Mouse (Mus musculus) layer of hippocampus, postnatal 14 days (tissue): ENCODE results near the gene Slc13a1. TPM values are rescaled to one million over a fixed set of nuclear protein-coding genes. Genes with fewer than 3 reads are reported as not detected.

Source experiments
- DNase-seq, 2 experiments: peaks; one replicate each; pipeline ENCODE4 v3.0.0; 2021 to 2022; ENCODE audit warnings: low spot score in 2 of 2, mixed read lengths in 1 of 2
- microRNA-seq, 2 experiments: library from miRNA; unstranded; fragments of <30 nt; microRNA quantifications; one replicate each; pipeline ENCODE4 v1.2.0; 2021
- total RNA-seq, 2 experiments: library from RNA; stranded (reverse); gene quantifications; 2 replicates each; pipeline ENCODE4 v1.2.3; 2021

The Slc13a1 gene
- total RNA-seq, 2 experiments from 2014 or later = 0.21 to 0.38 TPM

GRCm38 (mm10) chr6:24097400-24097799 lies 70.5 kb downstream of the Slc13a1 start:
- no peak for DNase-seq

- DNase-seq = no peak
Observed at GRCm38 (mm10) chr6:24076089-24076488, 91.8 kb downstream of the Slc13a1 start.

DNA sequence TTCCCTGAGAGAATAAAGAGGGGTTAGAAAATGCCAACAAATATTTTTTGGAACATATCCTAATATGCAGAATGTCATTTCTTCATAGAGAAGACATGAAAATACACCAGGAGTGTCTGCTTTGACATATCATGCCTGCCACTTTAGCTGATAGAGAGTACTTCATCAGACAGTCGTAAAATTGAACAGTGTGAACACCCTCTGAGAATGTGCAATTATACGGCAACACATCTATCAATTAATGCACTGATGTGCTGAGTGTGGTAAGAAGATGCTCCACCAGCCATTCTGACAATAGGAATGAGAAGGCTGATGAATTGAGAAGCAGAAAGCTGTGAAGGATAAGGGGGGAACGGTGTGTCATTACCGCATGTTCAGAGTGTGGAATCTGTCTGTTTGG lies 95.1 kb downstream of the Slc13a1 start:
- no peak for DNase-seq

- DNase-seq = no peak
Observed at GRCm38 (mm10) chr6:24059754-24060153, 108.1 kb downstream of the Slc13a1 start.

DNA sequence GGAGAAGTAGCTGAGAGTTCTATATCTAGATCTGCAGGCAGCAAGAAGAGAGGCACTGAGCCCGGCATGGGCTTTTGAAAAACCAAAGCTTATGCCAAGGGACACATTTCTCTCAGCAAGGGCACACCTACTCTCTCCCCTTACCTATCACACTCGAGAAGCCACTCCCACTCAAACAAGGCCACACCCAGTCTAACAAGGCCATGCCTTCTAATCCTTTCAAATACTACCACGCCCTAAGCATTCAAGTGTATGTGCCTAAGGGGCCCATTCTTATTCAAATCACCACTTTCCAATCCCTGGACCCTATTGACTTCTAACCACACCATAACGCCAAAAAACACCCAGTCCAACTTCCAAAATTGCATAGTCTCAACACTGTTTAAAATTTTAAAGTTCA lies 112.8 kb downstream of the Slc13a1 start:
- no peak for DNase-seq

DNA sequence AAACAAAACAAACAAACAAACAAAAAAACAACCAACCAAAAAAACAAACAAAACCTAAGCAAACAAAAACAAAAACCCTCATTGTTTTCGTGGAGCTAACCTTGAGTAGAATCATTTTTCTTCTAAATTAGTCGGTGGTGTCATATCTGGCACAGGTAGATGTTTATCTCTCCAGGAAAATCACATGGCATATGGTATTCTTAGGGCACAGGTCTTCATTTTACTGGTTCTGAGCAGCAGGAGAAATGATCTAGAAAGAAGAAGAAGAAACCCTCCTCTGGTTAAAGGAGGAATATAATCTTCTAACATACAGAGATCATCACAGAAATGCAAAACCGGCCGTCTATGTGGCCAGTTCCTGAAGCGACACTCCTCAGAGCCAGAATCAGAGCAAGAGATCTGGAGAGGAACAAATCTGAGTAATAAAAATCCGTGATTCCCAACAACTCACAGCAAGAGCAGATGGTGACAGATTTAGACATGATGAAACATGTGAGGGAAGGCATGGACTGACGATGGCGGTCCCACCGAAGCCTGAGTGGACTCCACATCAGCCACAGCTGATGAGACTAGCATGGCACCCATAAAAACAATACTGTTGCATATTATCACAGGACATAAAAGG lies 113.7 kb downstream of the Slc13a1 start:
- no peak for DNase-seq

DNA sequence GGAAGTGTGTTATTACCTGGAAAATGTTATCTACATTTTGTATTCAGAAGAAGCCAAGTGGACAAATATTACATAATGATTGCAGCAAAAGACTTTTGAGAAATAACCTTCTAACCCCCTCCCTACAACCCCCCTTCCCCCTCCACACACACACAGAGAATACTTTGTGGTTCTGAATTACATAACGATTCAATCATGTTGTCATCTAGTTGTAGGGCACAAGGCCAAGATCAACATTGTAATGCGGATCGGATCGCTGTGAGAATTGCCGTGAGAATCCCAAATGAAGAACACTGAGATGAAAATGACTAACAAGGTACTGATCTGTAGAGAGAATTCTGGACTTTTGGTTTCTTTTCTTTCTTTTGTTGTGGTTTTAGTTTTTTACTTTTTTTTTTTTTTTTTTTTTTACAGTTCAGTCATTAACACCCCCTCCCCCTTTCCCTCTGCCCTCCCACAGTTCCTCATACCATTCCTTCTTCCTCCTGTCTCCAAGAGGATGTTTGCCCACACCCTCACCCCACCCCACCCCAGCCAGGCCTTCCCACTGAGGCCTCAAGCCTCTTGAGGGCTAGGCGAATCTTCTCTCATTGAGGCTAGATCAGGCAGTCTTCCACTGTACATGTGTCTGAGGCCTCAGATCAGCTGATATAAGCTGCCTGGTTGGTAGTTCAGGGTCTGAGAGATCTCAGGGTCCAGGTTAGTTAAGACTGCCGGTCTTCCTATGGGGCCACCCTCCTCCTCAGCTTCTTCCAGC lies 120.7 kb downstream of the Slc13a1 start:
- DNase-seq = no peak

DNA sequence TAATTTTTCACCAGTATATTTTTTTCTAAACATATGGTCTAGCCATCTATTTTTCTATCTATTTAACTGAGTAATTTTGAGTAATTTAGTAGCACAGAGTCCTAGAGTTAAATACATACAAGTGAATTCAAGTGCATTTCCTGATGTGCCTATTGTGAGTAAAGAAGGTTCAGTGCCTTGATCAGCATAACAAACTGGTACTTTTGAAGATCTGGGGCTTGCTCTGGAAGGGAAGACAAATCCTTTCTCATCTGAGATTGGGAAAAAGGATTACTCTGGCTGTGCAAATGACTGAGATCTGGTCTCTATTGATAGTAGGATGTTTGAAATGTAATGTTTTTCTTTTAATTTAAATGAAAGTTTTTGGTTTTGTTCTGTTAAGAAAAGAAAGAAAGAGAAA lies 124.4 kb downstream of the Slc13a1 start:
- no peak for DNase-seq

Small RNAs within 50 kb of the gene (microRNA-seq; reads per million reads assigned to microRNA genes)
- gene Gm26386 = 0 reads per million in 2 experiments

Other genes with a start within 250 kb of the Slc13a1 start
- gene Tas2r118, start 198.0 kb downstream of the Slc13a1 start, total RNA-seq = not detected